Mouse (Mus musculus) heart, postnatal 0 days (tissue): ENCODE measurements around the gene Dnajb6.

Experiments used
- CTCF ChIP-seq: IDR thresholded peaks from 2 replicates; pipeline ENCODE4 v1.5.1; 2016; ENCODE audit warnings: antibody characterized with exemption, control low read depth, low read depth
- EP300 ChIP-seq: IDR thresholded peaks from 2 replicates; pipeline ENCODE4 v1.6.1; 2016; ENCODE audit warnings: antibody characterized with exemption, low read depth

DNA sequence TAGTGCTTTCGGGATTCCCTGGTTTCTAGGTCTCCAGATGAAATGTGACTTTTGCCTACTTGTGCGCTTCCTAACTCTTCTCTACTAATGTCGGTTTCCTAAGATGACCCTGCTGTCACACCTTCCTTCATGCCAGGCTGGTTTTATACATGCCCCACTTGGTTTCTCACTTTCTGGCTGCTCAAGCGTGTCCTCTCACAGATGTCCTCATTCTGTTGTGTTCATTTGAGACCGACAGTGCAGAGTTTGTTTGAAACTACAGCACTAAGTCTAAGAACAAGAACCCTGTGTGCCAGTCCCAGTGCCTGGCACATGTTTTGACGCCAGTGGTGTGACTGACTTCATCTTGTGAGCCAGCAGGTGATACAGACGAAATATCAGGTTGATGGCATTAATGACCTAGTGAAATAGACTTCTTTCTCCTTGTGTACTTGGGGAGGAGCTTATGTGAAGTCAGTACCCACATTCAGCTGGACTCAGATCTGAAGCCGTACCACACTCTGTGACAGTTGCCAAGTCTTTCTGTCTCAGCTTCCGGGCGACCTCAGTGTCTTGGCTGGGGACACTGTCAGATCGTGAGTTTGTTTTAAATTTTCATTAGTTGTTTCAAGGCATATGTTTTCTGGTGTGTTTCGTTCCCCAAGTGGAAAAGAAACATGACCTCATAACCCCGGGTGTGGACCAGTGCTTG lies 38.1 kb downstream of the Dnajb6 start:
- TF ChIP-seq CTCF (no peak), EP300 (no peak)
